Mouse (Mus musculus): Measurements from ENCODE around the gene F5.
"Not testable (repeated sequence)": the region's sequence is repeated elsewhere in the genome, so short reads cannot be mapped to it uniquely, and the experiment has no call there.

GRCm38 (mm10) chr1:164231937-164232570, 80.4 kb downstream of the F5 start:
- not testable (repeated sequence) for TF ChIP-seq CTCF (IDR thresholded peaks at IDR 0.05; ENCODE audit: low read depth, low read length); POLR2A (IDR thresholded peaks at IDR 0.05; ENCODE audit: extremely low read depth, insufficient read depth, low read length)

Data from liver, adult 2 months (tissue).